Mouse (Mus musculus) neural tube, embryonic 15.5 days (tissue): ENCODE results near the gene Slc25a22. TPM values are rescaled to one million over a fixed set of nuclear protein-coding genes. Genes with fewer than 3 reads are reported as not detected.

ENCODE experiments used
- ATAC-seq: fragments of 200-750 bp; cut with Nextera tagmentation; 2 replicates; pipeline ENCODE4 v1.8.0; 2017; ENCODE audit warnings: mild to moderate bottlenecking, moderate TSS enrichment, moderate library complexity; ENCODE audit not compliant: low FRiP score
- H3K27ac ChIP-seq: fragments of 300-500 bp; sonication (generic); replicated peaks from 2 replicates; pipeline ENCODE4 v1.5.1; 2015; ENCODE audit warnings: mild to moderate bottlenecking, inconsistent platforms
- H3K27me3 ChIP-seq: fragments of 300-500 bp; sonication (generic); replicated peaks from 2 replicates; pipeline ENCODE4 v1.6.1; 2015; ENCODE audit warnings: inconsistent platforms
- H3K36me3 ChIP-seq: fragments of 300-500 bp; sonication (generic); 2 replicates; pipeline ENCODE4 v1.6.1; 2015; ENCODE audit warnings: inconsistent platforms
- H3K4me1 ChIP-seq: fragments of 300-500 bp; sonication (generic); 2 replicates; pipeline ENCODE4 v1.6.1; 2015; ENCODE audit warnings: inconsistent platforms
- H3K4me2 ChIP-seq: fragments of 300-500 bp; sonication (generic); 2 replicates; pipeline ENCODE4 v1.6.1; 2015; ENCODE audit warnings: inconsistent platforms, mild to moderate bottlenecking, moderate library complexity
- H3K4me3 ChIP-seq: fragments of 300-500 bp; sonication (generic); replicated peaks from 2 replicates; pipeline ENCODE4 v1.5.1; 2015; ENCODE audit warnings: mild to moderate bottlenecking, inconsistent platforms
- H3K9ac ChIP-seq: fragments of 300-500 bp; sonication (generic); replicated peaks from 2 replicates; pipeline ENCODE4 v1.6.1; 2015; ENCODE audit warnings: mild to moderate bottlenecking, inconsistent platforms
- H3K9me3 ChIP-seq: fragments of 300-500 bp; sonication (generic); replicated peaks from 2 replicates; pipeline ENCODE4 v1.6.1; 2016; ENCODE audit warnings: inconsistent platforms
- WGBS: fragments of 180-500 bp; shearing (Covaris S2); methylation state at CpG from one replicate; pipeline ENCODE4 v1.1.7; 2015; ENCODE audit warnings: mixed read lengths; 5-methylcytosine and 5-hydroxymethylcytosine counted together
- polyA plus RNA-seq: library from polyadenylated mRNA; unstranded; fragments of >200 nt; fragmentation: Nextera tagmentation; extraction: Ambion mirVana; gene quantifications from 2 replicates; pipeline ENCODE4 v1.2.1, GENCODE M21; 2015

Slc25a22 gene
- polyA plus RNA-seq, 1 experiment from 2014 or later = 88.8 TPM

DNA sequence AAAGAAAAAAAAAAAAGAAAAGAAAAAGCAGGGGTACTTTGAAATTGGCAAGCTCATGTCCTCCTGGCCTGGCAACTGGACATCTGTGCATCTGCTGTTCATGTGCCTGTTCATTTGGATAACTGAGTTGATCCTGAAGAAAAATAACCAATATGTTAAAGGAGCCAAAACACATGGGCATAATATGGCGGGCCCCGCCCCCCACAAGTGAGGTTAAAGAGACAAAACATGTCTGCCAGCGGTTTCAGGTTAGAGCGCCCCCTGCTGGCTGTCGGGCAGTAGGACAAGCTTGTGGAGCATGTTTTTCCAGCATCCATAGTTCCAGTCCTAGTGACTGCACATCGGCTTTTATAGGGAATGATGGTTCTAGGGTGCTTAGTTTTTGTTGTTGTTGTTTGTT is 42.9 kb downstream of the Slc25a22 start:
- Histone ChIP-seq H3K9me3 (no peaks in the 10 kb centered on the region), H3K9ac (no peak overlapping the region), H3K36me3 (peaks cover 37% of the 10 kb centered on the region), H3K4me2 (no peak overlapping the region), H3K27me3 (no peaks in the 10 kb centered on the region), H3K27ac (no peak overlapping the region), H3K4me1 (peaks cover 16% of the 10 kb centered on the region), H3K4me3 (no peak overlapping the region)
- ATAC-seq = no peak
- 22% methylated on average over 6 of the region's 6 CpGs for WGBS

- no peak overlapping the region for H3K4me3 ChIP-seq
- WGBS = 90% methylated on average over 7 of the region's 7 CpGs
- no peak for ATAC-seq
- no peaks in the 10 kb centered on the region for H3K9me3 ChIP-seq
- H3K27ac ChIP-seq = no peak overlapping the region
- H3K27me3 ChIP-seq = no peaks in the 10 kb centered on the region
- peaks cover 16% of the 10 kb centered on the region for H3K4me1 ChIP-seq
- peaks cover 32% of the 10 kb centered on the region for H3K36me3 ChIP-seq
- H3K4me2 ChIP-seq = no peak overlapping the region
- H3K9ac ChIP-seq = no peak overlapping the region
Measured at GRCm38 (mm10) chr7:141394158-141394557, 43.5 kb downstream of the Slc25a22 start.

DNA sequence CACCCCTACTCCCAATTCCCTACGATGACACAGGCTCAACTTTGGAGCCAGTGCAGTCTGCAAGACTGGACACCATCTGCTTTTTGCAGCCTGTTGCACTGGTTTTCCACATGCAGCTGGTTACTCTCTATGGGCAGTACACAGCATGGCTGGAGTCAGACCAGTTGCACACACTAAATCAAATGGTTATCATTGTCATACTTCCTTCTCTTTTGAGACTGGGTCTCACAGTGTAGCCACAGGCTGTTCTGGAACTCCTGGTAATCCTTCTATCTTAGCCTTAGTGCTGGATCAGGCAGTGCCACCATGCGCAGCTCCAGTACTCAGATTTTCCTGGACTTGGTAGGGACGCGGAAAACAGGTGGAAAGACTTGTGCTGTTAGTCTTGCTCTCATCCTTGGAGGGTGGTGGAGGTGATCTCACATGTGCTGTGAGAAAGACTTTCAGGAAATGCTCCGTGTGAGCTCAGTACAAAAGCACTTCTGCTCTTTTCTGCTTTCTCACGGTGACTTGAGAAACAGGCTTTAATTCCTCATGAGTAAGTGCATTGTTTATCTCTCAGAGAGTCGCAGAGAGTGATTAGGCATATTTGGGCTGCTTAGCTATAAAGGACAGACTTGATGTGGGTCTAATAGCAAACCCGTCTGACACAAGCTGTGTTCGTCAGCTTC is 45.0 kb downstream of the Slc25a22 start:
- Histone ChIP-seq H3K27me3 (no peaks in the 10 kb centered on the region), H3K9me3 (no peaks in the 10 kb centered on the region), H3K9ac (peak overlapping the region; percentile 77), H3K27ac (peak overlapping the region; percentile 89), H3K36me3 (peaks cover 17% of the 10 kb centered on the region), H3K4me3 (peak overlapping the region; percentile 79), H3K4me2 (peak overlapping the region; percentile 95), H3K4me1 (peaks cover 16% of the 10 kb centered on the region)
- ATAC-seq = no peak
- 30% methylated on average over 9 of the region's 9 CpGs for WGBS

DNA sequence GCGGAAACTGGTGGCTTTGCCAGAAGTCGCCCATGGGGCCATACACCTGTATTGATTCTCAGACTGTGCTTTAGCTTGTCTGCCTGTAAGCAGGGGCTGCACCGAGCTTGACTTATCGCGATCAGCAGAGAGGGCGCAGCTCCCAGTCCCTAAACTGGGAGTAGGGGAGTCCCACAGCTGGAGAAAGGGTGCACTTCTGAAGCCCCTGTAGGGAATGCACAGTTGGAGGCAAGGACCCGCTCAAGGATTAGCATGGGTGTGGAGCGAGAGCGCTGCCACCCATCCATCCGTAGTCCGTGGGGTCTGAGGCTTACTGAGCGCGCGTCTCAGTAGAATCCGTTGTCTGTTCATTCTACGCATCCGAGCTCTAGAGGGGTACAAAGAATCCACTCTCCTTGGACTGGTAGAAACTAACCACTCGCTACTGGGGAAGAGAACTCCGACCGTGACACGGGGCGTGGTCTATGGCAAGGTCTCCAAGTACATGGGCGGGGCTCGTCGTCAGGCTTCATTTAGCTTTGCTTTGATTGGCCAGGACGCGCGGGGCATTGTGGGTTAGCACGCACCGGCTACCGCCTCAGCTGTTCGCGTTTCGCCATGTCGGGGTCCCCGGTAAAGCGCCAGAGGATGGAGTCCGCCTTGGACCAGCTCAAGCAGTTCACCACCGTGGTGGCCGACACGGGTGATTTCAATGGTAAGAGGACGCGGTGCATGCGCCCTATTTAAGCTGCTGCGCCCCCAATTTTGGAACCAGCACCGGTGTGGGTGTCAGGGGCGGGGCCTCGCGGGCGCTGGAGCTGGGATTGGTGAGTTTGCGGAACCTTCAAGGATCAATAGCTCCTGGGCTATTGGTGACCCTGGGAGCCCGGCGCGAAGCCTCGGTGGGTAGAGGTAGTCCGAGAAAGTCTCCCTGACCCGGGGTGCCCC is 45.8 kb downstream of the Slc25a22 start, which contains the start of gene Taldo1:
Gene Taldo1 (plus strand): TSS at position 575 of the 927 bp plus-strand sequence.
- peak within 1 kb of the TSS; percentile 95 for H3K4me2 ChIP-seq
- peaks cover 16% of the 10 kb centered on the region for H3K4me1 ChIP-seq
- no peaks in the 10 kb centered on the region for H3K9me3 ChIP-seq
- peak within 1 kb of the TSS; percentile 89 for H3K27ac ChIP-seq
- peak within 1 kb of the TSS; percentile 77 for H3K9ac ChIP-seq
- peak; percentile 94 for ATAC-seq
- H3K4me3 ChIP-seq = peak within 1 kb of the TSS; percentile 79
- peaks cover 13% of the 10 kb centered on the region for H3K36me3 ChIP-seq
- WGBS = under 1% methylated on average over 57 of the region's 57 CpGs
- H3K27me3 ChIP-seq = no peaks in the 10 kb centered on the region

DNA sequence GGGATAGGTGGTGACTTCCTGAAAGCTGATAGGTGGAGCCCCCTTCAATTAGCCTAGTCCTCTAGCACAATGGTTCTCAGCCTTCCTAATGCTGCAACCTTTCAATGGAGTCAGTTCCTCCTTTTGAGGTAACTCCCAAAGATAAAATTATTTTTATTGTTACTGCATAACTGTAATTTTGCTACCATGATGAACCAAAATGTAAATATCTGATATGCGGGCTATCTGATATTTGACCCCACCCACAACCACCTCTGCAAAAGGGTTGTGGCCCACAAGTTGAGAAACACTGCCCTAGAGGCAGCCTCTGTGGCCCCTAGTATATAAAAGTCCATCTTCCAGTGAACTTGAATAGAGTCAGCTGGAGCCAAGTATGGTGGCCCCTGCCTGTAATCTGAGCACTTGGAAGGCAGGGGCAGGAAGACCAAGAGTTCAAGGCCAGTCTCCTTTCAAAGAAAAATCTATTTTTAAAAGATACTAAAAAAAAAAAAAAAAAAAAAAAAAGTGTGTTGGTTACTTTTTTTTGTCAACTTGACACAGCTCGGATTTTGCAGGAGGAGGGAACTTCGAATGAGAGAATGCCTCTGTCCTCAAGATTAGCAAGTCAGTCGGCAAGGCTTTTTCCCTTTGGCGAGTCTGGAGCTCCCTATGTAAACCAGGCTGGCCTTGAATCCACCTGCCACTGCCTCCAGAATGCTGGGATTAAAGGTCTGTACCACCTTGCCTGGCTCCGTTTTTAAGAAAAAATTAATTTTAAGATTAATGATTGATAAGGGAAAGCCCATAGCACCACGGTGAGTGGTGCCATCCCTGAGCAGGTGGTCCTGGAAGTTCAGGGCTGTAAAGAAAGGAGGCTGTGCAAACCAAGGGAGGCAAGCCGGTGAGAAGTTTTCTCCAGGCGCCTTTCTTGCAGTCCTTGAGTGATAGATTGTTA is 47.1 kb downstream of the Slc25a22 start:
- Histone ChIP-seq H3K4me2 (peak overlapping the region; percentile 95; the same call in 1 of the 2 replicates), H3K27ac (no peak overlapping the region), H3K9me3 (no peaks in the 10 kb centered on the region), H3K36me3 (0 out of 2 replicates have a peak, but pooled peaks cover under 1% of the 10 kb centered on the region), H3K4me3 (no peak overlapping the region), H3K9ac (no peak overlapping the region), H3K27me3 (no peaks in the 10 kb centered on the region), H3K4me1 (peaks cover 16% of the 10 kb centered on the region)
- ATAC-seq = no peak
- 62% methylated on average over 9 of the region's 9 CpGs for WGBS

DNA sequence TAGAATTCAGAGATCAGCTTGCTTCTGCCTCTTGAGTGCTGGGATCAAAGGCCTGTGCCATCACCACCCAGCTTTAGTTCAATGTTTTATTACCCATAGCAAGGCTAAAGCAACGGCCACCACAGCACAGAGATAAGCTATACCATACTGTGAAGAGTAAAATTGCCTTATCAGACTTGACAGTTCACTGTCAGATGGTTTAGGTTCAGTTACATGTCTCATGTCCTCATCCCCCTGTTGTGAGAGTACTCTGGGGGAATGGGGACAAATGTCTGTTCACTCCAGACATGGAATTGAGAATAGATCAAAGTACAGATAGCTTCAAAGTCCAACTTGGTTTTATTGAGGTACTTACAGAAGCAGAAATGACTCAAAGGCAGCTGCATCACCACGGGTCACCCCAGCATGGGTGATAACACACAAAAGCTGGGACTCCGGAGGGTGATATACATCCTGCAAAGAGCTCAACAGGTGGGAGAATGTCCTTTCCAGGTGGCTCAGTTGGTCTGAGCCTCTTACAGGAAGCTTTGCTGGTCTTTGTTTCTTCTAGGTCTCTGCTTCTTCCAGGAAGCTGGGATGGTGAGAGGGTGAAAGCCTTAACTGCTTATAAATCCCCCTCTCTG is 49.1 kb downstream of the Slc25a22 start:
- H3K27me3 ChIP-seq = no peaks in the 10 kb centered on the region
- no peak for ATAC-seq
- 48% methylated on average over 3 of the region's 3 CpGs for WGBS
- H3K4me2 ChIP-seq = no peak overlapping the region
- H3K9ac ChIP-seq = no peak overlapping the region
- no peak overlapping the region for H3K4me3 ChIP-seq
- no peak overlapping the region for H3K27ac ChIP-seq
- peaks cover 14% of the 10 kb centered on the region for H3K4me1 ChIP-seq
- no peaks in the 10 kb centered on the region for H3K36me3 ChIP-seq
- H3K9me3 ChIP-seq = no peaks in the 10 kb centered on the region

DNA sequence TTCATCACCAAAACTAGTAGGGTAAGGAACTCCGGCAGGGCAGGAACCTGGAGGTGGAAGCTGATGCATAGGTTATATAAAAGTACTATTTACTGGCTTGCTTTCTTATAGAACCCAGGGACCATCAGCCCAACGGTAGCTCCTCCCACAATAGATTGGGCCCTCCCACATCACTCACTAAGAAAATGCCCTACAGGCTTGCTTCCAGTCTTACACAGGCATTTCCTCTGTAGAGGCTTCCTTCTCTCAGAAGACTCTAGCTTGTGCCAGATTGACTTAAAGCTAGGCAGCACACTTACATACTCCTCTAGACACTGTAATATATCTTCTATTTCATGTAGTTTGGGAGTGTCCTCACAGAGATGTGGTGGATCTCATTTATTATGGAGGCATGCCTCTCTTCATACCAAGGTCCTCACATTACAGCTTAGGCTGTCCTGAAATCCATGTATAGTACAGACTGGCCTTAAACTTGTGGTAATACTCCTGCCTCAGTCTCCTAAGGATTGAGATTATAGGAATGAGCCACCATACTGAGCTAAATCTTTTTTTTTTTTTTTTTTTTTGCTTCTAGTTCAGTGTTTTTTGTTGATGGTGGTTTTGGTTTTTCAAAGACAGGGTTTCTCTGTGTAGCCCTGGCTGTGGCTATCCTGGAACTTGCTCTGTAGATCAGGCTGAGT is 49.7 kb downstream of the Slc25a22 start:
- Histone ChIP-seq H3K4me3 (no peak overlapping the region), H3K27ac (no peak overlapping the region), H3K9ac (no peak overlapping the region), H3K4me1 (peaks cover 10% of the 10 kb centered on the region), H3K9me3 (no peaks in the 10 kb centered on the region), H3K27me3 (no peaks in the 10 kb centered on the region), H3K36me3 (no peaks in the 10 kb centered on the region), H3K4me2 (no peak overlapping the region)
- WGBS = 60% methylated on average over 2 of the region's 2 CpGs
- ATAC-seq = no peak

- H3K4me1 ChIP-seq = no peaks in the 10 kb centered on the region
- H3K9ac ChIP-seq = no peak overlapping the region
- no peak overlapping the region for H3K4me3 ChIP-seq
- ATAC-seq = no peak
- H3K4me2 ChIP-seq = no peak overlapping the region
- H3K9me3 ChIP-seq = no peaks in the 10 kb centered on the region
- no peaks in the 10 kb centered on the region for H3K36me3 ChIP-seq
- H3K27me3 ChIP-seq = no peaks in the 10 kb centered on the region
- 73% methylated on average over 4 of the region's 4 CpGs for WGBS
- no peak overlapping the region for H3K27ac ChIP-seq
Measured at GRCm38 (mm10) chr7:141381068-141381835, 56.4 kb downstream of the Slc25a22 start.
